Mouse (Mus musculus) liver, embryonic 12.5 days (tissue): ENCODE measurements at regions not wholly inside any gene's neighbourhood (a gene's known extent, or its start where the extent isn't known, plus 50 kb on each side); places are given as distances from the start of the nearest gene placed in this dataset.
A peak's percentile ranks its signal among the peaks of the same experiment; 100 is the strongest.

ENCODE experiments used
- ATAC-seq: fragments of 200-750 bp; cut with Nextera tagmentation; 2 replicates; pipeline ENCODE4 v1.8.0; 2017; ENCODE audit warnings: moderate number of reproducible peaks, mild to moderate bottlenecking, moderate library complexity
- H3K27ac ChIP-seq: fragments of 300-500 bp; sonication (generic); 2 replicates; pipeline ENCODE4 v1.5.1; 2016; ENCODE audit warnings: mild to moderate bottlenecking
- H3K27me3 ChIP-seq: fragments of 300-500 bp; sonication (generic); replicated peaks from 2 replicates; pipeline ENCODE4 v1.6.1; 2016; ENCODE audit warnings: mild to moderate bottlenecking, moderate library complexity
- H3K36me3 ChIP-seq: fragments of 300-500 bp; sonication (generic); 2 replicates; pipeline ENCODE4 v1.6.1; 2016; ENCODE audit warnings: mild to moderate bottlenecking, moderate library complexity
- H3K4me1 ChIP-seq: fragments of 300-500 bp; sonication (generic); 2 replicates; pipeline ENCODE4 v1.6.1; 2016
- H3K4me2 ChIP-seq: fragments of 300-500 bp; sonication (generic); 2 replicates; pipeline ENCODE4 v1.6.1; 2016; ENCODE audit warnings: mild to moderate bottlenecking, moderate library complexity
- H3K4me3 ChIP-seq: fragments of 300-500 bp; sonication (generic); 2 replicates; pipeline ENCODE4 v1.5.1; 2016; ENCODE audit warnings: mild to moderate bottlenecking, moderate library complexity
- H3K9ac ChIP-seq: fragments of 300-500 bp; sonication (generic); 2 replicates; pipeline ENCODE4 v1.6.1; 2016; ENCODE audit warnings: mild to moderate bottlenecking, moderate library complexity
- H3K9me3 ChIP-seq: fragments of 300-500 bp; sonication (generic); replicated peaks from 2 replicates; pipeline ENCODE4 v1.6.1; 2016; ENCODE audit warnings: mild to moderate bottlenecking, moderate library complexity
- WGBS: fragments of 180-500 bp; shearing (Covaris S2); methylation state at CpG from one replicate; pipeline ENCODE4 v1.1.7; 2016; ENCODE audit not compliant: insufficient replicate concordance; 5-methylcytosine and 5-hydroxymethylcytosine counted together

DNA sequence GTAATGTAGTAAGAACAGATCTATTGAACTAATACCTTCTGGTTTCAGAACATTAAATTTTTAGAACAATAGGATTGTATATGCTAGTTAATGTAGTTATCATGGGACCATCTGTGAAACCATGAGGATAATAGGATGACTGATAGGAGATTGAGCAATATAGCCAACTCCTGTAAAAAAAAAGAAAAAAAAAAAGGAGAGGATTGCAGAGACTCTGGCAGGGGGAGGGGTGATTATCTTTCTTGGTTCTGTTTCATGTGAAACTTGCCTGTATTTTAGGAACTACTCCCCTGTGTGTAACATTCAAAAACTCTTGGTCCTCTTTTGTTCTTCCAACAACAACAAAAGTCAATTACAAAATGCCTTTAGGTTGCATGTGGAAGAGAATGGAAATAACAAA, 3412.1 kb upstream of the Gm7489 start:
- no peak overlapping the region for H3K9ac ChIP-seq
- H3K4me2 ChIP-seq, result no peak overlapping the region
- H3K27ac ChIP-seq, result no peak overlapping the region
- no peaks in the 10 kb centered on the region for H3K9me3 ChIP-seq
- H3K36me3 ChIP-seq, result no peaks in the 10 kb centered on the region
- no peak overlapping the region for H3K4me3 ChIP-seq
- no peak for ATAC-seq
- no peaks in the 10 kb centered on the region for H3K4me1 ChIP-seq
- no peaks in the 10 kb centered on the region for H3K27me3 ChIP-seq

DNA sequence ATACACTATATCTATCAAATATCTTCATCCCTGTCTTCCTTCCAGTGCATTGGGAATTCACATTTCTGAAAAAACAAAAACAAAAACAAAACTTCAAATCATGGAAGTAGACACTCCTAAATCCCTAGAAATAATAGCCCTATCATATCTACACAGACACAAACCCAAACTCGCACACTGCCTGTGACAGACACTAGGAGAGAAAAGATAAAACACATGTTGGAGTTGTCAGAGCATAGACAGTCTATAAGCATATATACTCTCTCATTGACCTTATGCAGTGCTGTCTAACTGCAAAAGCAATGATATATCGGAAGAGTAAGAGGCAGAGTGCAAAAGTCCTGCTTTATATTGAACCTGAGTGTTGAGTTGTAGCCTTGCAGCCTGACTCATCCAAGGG, 3386.0 kb upstream of the Gm7489 start:
- Histone ChIP-seq H3K4me1 (peaks cover 11% of the 10 kb centered on the region), H3K27ac (no peak overlapping the region), H3K36me3 (no peaks in the 10 kb centered on the region), H3K27me3 (no peaks in the 10 kb centered on the region), H3K4me2 (no peak overlapping the region), H3K9ac (no peak overlapping the region), H3K9me3 (no peaks in the 10 kb centered on the region), H3K4me3 (no peak overlapping the region)
- 44% methylated on average over 2 of the region's 2 CpGs for WGBS
- ATAC-seq, result peak; percentile 79

DNA sequence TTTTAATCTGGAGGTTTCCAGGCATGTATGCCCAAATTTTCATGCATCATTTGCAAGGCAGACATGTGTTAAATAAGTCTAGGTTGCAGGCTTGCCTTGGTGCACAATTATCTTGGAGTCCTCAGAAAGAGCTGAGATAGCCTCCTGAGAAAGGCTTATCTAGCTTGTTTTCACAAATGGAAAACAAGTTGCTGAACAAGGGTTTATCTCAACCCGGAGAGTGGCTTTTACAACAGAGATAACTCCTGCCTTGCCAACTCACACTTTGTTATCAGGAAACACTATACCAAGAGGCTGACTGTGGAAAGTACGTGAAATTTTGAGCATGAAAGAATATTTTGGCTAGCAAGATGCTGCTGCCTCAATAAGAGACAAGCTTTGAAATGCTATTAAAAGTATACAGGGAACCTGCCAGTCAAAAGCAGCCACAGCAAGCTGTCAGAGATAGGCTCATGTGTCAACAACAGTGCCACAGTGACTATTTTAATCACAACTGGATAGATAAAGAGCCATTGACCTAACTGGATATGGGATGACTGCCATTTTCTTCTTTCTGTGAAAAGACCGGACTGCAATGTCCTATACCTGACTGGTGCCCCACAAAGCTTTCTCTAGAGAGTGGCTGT, 3376.6 kb upstream of the Gm7489 start:
- Histone ChIP-seq H3K27me3 (no peaks in the 10 kb centered on the region), H3K4me1 (peaks cover 28% of the 10 kb centered on the region), H3K4me2 (peak overlapping the region; percentile 32), H3K27ac (peak overlapping the region; percentile 77), H3K9ac (no peak overlapping the region), H3K9me3 (no peaks in the 10 kb centered on the region), H3K36me3 (no peaks in the 10 kb centered on the region), H3K4me3 (no peak overlapping the region)
- 24% methylated on average over 3 of the region's 3 CpGs for WGBS
- ATAC-seq, result peak; percentile 94

DNA sequence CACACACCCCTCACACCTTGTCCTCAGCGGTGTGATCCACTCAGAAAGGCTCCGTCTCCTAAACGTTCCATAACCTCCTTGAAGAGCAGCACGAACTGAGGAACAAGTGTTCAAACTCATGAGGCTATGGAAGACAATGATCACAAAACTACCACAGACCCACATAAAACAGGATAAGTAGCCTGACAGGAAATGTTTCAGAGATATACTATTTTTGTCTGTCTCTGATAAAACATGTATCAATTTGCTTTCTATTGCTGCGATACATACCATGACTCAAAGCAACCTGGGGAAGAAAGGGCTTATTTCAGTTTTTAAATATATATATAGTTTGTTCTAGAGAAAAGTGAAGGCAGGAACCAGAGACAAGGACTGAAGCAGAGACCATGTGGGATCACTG, 3371.7 kb upstream of the Gm7489 start:
- ATAC-seq, result no peak
- Histone ChIP-seq H3K9me3 (no peaks in the 10 kb centered on the region), H3K27ac (no peak overlapping the region), H3K36me3 (no peaks in the 10 kb centered on the region), H3K9ac (no peak overlapping the region), H3K27me3 (no peaks in the 10 kb centered on the region), H3K4me3 (no peak overlapping the region), H3K4me2 (no peak overlapping the region), H3K4me1 (peaks cover 16% of the 10 kb centered on the region)
- WGBS, result 50% methylated on average over 5 of the region's 5 CpGs

DNA sequence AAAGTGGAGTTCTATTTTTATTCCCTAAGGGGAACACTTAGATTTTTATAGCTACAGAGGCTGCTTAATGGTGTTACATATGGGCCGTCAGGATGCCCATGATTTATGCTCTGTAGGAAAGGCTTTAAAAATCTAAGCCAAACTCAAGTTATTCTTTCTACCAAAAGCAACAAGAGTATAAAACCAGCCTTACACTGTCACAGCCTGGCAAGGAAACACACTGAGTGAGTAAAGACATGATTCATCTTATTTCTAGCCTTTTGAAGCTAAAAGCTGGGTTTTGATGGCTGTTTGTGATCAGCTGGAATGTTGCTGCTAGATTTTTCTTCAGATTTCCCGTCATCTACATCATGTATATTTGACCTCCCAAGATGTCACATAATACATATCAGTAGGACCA, 3359.9 kb upstream of the Gm7489 start:
- Histone ChIP-seq H3K27ac (no peak overlapping the region), H3K36me3 (no peaks in the 10 kb centered on the region), H3K4me2 (no peak overlapping the region), H3K9ac (no peak overlapping the region), H3K9me3 (no peaks in the 10 kb centered on the region), H3K4me1 (no peaks in the 10 kb centered on the region), H3K27me3 (no peaks in the 10 kb centered on the region), H3K4me3 (no peak overlapping the region)
- ATAC-seq, result no peak
- 72% methylated on average over 2 of the region's 2 CpGs for WGBS

DNA sequence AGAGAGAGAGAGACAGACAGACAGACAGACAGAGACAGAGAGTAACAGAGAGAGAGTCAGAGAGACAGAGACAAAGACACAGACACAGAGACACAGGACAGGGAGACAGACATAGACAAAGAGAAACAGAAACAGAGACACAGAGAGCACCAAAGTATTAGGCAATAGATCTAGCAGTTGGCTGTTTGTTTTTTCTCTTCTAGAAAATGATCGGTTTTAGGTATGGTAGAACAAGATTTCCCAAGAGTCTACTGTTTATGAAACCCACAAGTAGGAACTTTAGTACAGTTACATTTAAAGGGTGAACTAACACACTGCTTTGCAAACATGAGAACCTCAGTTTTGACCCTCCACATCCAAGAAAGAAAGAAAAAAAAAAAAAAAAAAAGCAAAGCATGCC, 3350.2 kb upstream of the Gm7489 start:
- Histone ChIP-seq H3K9ac (no peak overlapping the region), H3K4me3 (no peak overlapping the region), H3K27ac (no peak overlapping the region), H3K4me1 (no peaks in the 10 kb centered on the region), H3K4me2 (no peak overlapping the region), H3K27me3 (no peaks in the 10 kb centered on the region), H3K9me3 (no peaks in the 10 kb centered on the region), H3K36me3 (no peaks in the 10 kb centered on the region)
- WGBS, result 72% methylated on average over 1 of the region's 1 CpGs
- ATAC-seq, result no peak

DNA sequence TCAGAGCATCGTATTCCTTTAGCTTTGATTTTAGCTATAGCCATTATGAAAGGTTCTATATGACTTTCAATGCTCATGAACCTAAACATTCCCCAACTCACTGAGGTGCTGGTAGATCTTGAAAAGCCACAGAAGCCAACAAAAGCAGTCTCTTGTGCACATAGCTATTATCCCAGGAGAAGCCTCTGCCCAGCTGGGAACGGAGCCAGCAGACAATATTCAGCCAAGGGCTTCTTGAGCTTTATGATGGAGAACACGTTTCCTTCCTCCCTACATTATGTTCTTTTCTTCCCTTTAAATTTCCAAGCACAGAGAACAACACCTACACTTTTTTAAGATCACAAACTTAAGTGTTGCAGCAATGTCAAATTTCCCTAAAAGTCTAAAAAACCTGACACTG, 3321.1 kb upstream of the Gm7489 start:
- Histone ChIP-seq H3K27me3 (no peaks in the 10 kb centered on the region), H3K9me3 (no peaks in the 10 kb centered on the region), H3K9ac (no peak overlapping the region), H3K27ac (no peak overlapping the region), H3K36me3 (no peaks in the 10 kb centered on the region), H3K4me1 (no peaks in the 10 kb centered on the region), H3K4me2 (no peak overlapping the region), H3K4me3 (no peak overlapping the region)
- ATAC-seq, result no peak
- WGBS, result 70% methylated on average over 3 of the region's 3 CpGs

DNA sequence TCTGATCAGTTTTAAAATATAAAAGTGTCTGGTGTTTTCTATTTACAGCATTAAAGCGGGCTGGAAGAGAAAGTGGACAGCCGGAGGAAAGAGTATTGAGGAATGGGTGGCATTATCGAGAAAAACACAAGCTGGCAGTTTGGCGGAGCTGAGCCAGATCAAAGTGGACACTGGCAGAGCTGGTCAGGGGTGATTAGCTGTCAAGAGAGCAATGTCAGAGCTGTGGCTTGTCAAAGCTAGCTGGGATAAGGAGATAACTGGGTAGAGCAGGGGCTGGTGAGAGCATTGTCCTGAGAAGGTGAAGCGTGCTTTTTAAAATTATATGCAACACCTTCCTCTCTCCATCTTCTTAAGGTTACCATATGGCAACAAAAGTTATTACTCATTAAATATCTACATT, 3303.9 kb upstream of the Gm7489 start:
- H3K27me3 ChIP-seq, result no peaks in the 10 kb centered on the region
- no peak overlapping the region for H3K9ac ChIP-seq
- ATAC-seq, result peak; percentile 88
- peaks cover 4% of the 10 kb centered on the region; the same call in 1 of the 2 replicates for H3K36me3 ChIP-seq
- H3K4me1 ChIP-seq, result no peaks in the 10 kb centered on the region
- no peaks in the 10 kb centered on the region for H3K9me3 ChIP-seq
- no peak overlapping the region for H3K4me3 ChIP-seq
- 57% methylated on average over 5 of the region's 5 CpGs for WGBS
- H3K4me2 ChIP-seq, result no peak overlapping the region
- H3K27ac ChIP-seq, result no peak overlapping the region

DNA sequence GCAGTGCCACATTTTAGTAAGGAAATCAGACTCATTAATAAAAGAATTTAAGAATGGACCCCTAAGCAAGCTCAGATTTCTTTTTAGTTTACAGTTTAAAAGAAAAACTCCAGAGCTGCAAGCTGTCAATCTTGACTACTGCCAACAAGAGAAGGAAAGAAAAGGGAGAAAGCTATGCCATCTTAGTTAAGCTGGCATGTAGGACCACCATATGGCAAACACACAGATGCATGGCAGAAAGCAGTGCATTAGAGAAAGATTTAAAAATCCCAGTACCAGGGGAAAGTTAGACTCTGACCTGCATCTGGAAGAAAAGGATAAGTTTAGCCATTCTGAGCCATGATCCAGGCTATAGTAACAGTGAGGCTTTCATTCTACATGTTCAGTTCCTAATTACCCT, 3300.8 kb upstream of the Gm7489 start:
- Histone ChIP-seq H3K27ac (no peak overlapping the region), H3K4me1 (no peaks in the 10 kb centered on the region), H3K27me3 (no peaks in the 10 kb centered on the region), H3K9ac (no peak overlapping the region), H3K4me3 (no peak overlapping the region), H3K36me3 (peaks cover 4% of the 10 kb centered on the region; the same call in 1 of the 2 replicates), H3K9me3 (no peaks in the 10 kb centered on the region), H3K4me2 (no peak overlapping the region)
- no peak for ATAC-seq

DNA sequence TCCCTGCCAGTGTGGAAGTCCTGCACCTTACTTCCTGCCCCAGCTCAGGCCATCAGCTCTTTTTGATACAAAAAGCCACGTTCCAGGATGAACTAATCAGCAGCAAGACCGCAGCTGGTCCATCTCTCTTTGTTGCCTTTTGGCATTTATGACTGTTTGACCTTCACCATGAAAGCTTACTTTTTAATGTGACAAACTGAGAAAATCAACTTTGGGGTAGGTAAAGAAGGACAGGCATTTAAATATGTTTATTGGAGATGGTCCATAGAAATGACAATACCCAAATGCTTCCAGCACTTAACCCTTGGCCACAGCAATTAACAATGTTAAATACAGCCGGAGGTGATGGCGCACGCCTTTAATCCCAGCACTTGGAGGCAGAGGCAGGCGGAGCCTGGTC, 3299.2 kb upstream of the Gm7489 start:
- Histone ChIP-seq H3K9ac (no peak overlapping the region), H3K4me2 (no peak overlapping the region), H3K4me1 (no peaks in the 10 kb centered on the region), H3K27ac (no peak overlapping the region), H3K9me3 (no peaks in the 10 kb centered on the region), H3K27me3 (no peaks in the 10 kb centered on the region), H3K4me3 (no peak overlapping the region), H3K36me3 (no peaks in the 10 kb centered on the region)
- 75% methylated on average over 6 of the region's 6 CpGs for WGBS
- no peak for ATAC-seq
